Mouse (Mus musculus) bone marrow macrophage, adult 2 months (primary cell): Measurements from ENCODE around the gene Ror1. TPM values are rescaled to one million over a fixed set of nuclear protein-coding genes. Genes with fewer than 3 reads are reported as not detected.

Experiments
- H3K27ac ChIP-seq: 2 replicates; pipeline ENCODE4 v1.5.1; 2012; ENCODE audit warnings: low read depth, low read length; ENCODE audit not compliant: insufficient read depth
- H3K4me1 ChIP-seq: 2 replicates; pipeline ENCODE4 v1.6.1; 2012; ENCODE audit warnings: low read length; ENCODE audit not compliant: control insufficient read depth, insufficient read depth
- H3K4me3 ChIP-seq: 2 replicates; pipeline ENCODE4 v1.5.1; 2012; ENCODE audit warnings: mild to moderate bottlenecking, low read length, moderate library complexity; ENCODE audit not compliant: insufficient read depth
- CTCF ChIP-seq: IDR thresholded peaks from 2 replicates; pipeline ENCODE4 v1.5.1; 2012; ENCODE audit warnings: low read depth, mild to moderate bottlenecking, low read length, moderate library complexity
- POLR2A ChIP-seq: IDR thresholded peaks from 2 replicates; pipeline ENCODE4 v1.6.1; 2012; ENCODE audit warnings: mild to moderate bottlenecking, low read depth, low read length, borderline replicate concordance
- polyA plus RNA-seq: library from polyadenylated mRNA; stranded (reverse); fragments of >200 nt; gene quantifications from 2 replicates; pipeline ENCODE4 v1.2.4, GENCODE M21; 2012; ENCODE audit not compliant: missing spikeins, insufficient read depth, insufficient read length

Gene Ror1
- polyA plus RNA-seq, 1 experiment = not detected

DNA sequence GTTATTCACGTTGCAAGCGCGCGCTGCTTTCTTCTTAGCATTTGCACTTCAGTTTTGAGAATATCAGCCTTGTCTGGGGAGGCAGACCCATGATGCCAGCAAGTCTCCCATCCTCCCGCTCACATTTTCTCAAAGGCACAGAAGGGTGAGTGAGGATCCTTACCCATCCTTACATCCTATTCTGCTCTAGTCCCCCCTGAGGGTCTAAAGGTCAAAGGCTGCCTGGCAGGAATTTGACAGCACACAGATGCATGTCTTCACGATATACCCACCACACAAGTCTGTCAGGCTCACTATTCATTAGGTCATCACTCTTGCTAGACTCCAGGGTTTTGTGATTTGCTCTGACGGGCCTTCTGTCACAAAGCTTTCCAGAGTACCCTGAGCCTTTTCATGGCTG is 158.2 kb downstream of the Ror1 start:
- no peak overlapping the region for H3K4me3 ChIP-seq
- no peaks in the 10 kb centered on the region for H3K4me1 ChIP-seq
- no peak overlapping the region for H3K27ac ChIP-seq
- TF ChIP-seq POLR2A = no peak
- TF ChIP-seq CTCF = no peak

DNA sequence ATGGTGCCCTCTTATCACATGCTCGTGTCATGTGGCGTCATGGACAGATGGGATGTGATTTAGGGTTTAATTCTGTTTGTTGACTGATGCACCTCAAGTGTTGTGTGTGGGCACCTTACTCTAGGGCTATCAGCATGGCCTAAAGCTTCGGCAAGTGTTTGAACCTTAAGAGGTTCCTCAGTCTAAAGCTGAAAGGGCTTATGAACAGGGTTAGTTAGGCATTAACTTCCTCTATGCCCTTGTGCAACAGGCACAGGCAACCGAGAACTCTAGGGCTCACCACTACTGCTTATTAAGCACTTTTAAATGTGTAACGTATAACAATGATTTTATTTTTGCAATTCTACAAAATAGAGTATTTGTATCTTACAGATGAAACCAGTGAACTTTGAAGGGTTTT is 162.9 kb downstream of the Ror1 start:
- Histone ChIP-seq H3K4me3 (no peak overlapping the region), H3K4me1 (no peaks in the 10 kb centered on the region), H3K27ac (no peak overlapping the region)
- TF ChIP-seq POLR2A (no peak), CTCF (no peak)

DNA sequence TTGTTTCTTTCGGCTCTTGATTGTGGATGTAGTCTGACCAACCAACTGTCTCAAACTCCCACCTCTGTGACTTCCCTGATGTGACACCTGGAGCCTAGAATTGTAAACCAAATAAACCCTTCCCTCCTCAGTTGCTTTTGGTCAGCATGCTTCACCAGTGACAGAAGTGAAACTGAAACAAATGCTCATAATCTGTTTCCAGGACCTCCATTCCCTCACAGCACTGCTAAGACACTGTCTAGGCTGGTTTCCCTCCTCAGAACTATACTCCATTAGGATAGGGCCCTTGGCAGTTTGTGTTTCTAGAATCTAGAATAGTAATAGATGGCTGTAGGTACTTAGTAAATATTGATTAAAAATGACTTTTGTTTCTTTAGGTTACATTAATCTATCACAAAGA is 168.3 kb downstream of the Ror1 start:
- no peak overlapping the region for H3K4me3 ChIP-seq
- TF ChIP-seq POLR2A = no peak
- no peak for TF ChIP-seq CTCF
- H3K27ac ChIP-seq = no peak overlapping the region
- H3K4me1 ChIP-seq = no peaks in the 10 kb centered on the region

DNA sequence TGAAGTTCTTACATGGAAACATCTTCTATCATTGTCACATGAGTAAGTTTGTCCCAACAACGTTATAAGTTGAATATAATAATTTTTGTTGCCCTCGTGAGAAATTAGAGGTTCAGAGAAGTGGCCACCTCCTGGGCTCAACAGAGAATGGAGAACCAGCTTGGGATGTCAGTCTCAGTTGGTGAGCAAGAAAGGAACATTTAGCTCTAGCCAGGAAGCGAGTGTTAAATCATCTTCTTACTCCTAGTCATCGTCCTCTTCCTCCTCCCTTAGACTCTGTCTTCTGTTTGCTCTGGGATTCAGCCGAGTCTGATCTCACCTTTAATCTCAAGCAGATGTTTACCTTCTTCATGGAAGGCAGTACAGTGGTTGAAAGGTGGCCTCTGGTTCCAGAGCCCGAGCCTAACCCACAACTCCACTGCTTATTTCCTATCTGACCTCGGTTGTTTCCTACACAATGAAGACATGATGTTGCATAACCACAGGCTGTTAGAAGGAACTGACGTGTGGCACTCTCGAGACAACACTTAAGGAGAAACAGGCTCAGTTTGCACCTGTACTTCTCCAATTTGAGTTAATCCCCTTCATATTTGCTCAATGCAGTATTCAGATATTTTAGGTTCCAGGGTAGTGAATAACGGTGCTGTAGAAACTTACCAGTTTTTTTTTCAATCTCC is 175.6 kb downstream of the Ror1 start:
- TF ChIP-seq POLR2A (no peak), CTCF (no peak)
- Histone ChIP-seq H3K27ac (no peak overlapping the region), H3K4me3 (no peak overlapping the region), H3K4me1 (no peaks in the 10 kb centered on the region)

DNA sequence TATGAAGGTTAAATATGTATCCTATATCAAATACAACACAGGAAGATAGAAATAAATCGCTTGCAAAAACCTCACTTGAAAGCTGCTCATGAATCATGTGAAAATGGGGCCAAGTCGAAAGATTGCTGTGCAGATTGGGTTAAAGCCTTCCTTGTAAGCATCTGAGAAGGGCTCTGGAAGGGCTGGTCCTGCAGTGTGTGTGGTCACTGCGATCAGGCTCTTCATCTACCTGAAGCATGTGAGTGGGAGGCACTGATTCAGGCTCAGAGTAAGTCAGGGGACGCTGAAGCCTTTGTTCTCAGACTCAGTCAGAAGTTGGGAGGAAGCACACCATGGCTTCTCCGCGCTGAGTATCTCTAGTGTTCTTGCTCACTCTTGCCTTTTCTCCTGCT is 176.1 kb downstream of the Ror1 start:
- no peak overlapping the region for H3K27ac ChIP-seq
- TF ChIP-seq CTCF (no peak), POLR2A (no peak)
- H3K4me3 ChIP-seq = no peak overlapping the region
- no peaks in the 10 kb centered on the region for H3K4me1 ChIP-seq

DNA sequence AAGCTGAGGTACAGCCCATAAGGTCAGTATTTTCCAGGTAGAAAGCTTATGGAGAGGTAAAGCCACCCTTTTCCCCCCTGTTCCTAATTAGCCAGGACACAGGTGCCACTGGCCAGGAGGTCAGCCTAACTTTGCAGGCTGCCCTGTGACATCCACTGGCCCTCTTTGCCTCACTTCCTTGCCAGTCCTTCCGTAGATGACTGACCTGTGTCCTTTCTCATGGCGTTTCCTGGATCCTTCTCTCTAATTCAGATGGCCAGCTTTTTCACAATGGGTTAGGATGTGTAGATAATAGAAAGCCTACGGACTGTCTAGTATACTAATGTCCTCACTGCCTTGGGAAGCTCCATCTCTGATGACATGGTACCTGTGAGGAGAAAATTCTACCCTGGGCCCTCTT is 177.8 kb downstream of the Ror1 start:
- TF ChIP-seq POLR2A = no peak
- no peak for TF ChIP-seq CTCF
- H3K4me3 ChIP-seq = no peak overlapping the region
- H3K4me1 ChIP-seq = no peaks in the 10 kb centered on the region
- no peak overlapping the region for H3K27ac ChIP-seq

DNA sequence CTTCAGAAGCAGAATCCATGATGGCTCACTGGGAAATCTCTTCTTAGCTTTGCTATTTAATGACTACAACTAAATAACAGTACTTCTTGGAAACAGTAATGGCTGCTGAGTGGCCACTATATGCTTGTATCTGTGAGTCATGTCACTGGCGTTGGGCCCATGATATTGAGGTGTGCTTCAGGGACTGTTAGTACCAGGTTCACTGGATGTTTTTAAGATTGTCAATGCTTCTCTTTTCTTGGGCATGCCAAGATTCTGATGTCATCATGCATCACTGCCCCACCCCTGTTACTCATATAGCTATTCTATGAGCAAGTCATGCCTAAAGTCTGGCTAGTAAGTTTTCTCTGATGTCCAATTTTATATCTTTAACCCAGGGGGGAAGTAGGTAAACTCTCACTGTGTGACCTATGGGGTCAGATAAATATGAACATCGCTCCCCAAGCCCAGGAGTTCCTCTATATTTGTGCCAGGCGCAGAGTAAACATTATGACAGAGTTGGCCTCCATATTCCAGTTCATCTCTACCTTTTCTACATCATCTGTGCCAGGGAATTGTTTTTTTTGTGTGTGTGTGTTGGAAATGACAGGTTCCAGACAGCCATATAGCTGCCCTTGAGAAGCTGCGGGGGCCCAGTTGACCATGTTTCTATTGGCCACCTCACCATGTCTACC is 178.4 kb downstream of the Ror1 start:
- no peak overlapping the region for H3K4me3 ChIP-seq
- no peaks in the 10 kb centered on the region for H3K4me1 ChIP-seq
- TF ChIP-seq POLR2A (no peak), CTCF (no peak)
- no peak overlapping the region for H3K27ac ChIP-seq

DNA sequence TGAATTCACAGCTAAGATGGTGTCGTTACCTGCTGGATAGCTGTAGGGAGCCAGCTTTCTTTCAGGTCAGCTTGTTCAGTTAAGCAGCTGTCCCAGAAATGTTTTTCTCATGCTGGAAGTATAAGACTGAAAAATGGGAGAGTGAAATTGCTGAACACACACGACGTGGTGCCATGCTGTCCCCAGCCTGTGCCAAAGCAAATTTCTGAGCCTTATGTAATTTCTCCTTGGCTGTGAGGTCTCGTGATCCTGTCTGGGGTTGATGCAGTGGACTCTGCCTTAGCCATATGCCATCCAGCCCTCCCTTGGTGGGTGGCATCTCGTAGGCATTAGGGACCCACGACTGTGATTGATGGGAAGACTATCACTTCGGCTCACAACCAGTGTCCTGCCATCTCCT is 180.9 kb downstream of the Ror1 start:
- Histone ChIP-seq H3K4me1 (no peaks in the 10 kb centered on the region), H3K27ac (no peak overlapping the region), H3K4me3 (no peak overlapping the region)
- TF ChIP-seq POLR2A (no peak), CTCF (no peak)

DNA sequence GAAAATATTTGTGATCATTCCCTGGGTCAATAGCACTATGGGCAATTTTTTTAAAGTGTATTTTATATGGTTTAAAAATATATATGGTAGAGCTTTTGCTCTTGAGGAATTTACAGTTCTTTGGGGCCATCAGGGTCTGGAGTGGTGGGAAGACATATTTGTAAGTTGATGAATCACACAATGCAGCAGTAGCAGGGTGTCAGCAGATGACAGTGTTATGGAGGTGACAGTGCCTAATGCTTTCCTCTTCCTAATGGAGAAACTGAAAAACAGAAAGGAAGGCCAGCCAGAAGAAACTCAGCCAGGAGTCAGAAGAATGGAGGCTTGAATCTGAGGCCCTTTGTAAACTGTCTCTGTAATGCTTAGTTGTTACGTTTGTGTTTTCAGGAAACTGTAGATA is 181.4 kb downstream of the Ror1 start:
- H3K4me3 ChIP-seq = no peak overlapping the region
- TF ChIP-seq POLR2A (no peak), CTCF (no peak)
- no peak overlapping the region for H3K27ac ChIP-seq
- H3K4me1 ChIP-seq = no peaks in the 10 kb centered on the region

DNA sequence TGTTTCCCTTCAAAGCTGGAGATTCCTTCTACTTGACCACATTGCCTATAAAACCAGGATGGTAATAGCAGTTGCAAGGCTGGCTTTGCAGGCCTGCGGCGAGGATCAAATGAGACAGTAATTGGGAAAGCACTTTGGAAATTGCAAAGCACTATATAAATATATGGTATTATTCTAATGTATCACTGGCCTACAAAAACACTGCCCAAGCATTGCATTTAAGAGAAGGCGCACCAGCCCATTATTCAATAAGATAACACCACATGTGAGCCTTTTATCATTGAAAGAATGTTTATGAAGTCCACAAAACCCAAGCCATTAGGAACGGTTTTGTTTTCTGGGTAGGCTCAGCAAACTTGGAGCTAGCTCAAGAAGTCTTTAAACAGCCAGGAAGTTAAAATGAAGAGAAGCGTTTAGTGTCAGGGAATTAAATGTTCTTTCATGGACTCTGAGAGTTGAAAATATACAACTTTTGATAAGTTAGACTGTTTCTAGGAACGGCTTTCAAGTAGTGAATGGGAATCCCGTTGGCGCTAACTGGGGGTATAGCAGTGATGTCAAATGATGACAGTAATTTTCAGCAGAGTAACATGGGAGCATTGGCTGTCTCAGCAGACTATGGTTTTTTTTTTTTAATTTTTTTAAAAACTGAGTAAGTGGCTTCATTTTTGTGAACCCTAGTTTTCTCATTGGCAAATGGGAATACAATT is 187.7 kb downstream of the Ror1 start:
- TF ChIP-seq CTCF (no peak), POLR2A (no peak)
- H3K4me3 ChIP-seq = no peak overlapping the region

DNA sequence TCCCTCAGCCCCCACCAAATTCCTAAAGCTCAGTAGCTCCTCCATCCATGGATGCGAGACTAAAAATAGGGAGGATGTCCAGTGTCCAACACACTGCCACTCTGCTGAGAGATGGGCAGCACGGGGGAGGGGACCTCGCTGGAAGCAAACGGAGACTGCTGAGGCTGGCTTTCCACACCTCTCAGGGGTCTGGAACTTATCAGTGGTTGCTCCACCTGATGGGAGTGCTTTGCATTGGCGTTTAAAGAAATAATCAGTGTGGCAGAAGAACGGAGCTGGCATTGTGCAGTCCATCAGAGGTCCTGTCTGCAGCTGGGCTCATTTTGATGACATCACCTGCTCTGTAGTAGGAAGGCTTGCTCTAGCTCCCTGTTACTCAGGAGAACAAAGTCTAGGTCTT is 188.9 kb downstream of the Ror1 start:
- no peak overlapping the region for H3K4me3 ChIP-seq
- no peaks in the 10 kb centered on the region for H3K4me1 ChIP-seq
- no peak overlapping the region for H3K27ac ChIP-seq
- TF ChIP-seq CTCF (no peak), POLR2A (no peak)

More for the DNA sequence above, 187.7 kb downstream of the Ror1 start:
- Histone ChIP-seq H3K4me1 (no peaks in the 10 kb centered on the region), H3K27ac (no peak overlapping the region)
